Mouse (Mus musculus) spleen, postnatal 10 days (tissue): ENCODE measurements at regions not wholly inside any gene's neighbourhood (a gene's known extent, or its start where the extent isn't known, plus 50 kb on each side); places are given as distances from the start of the nearest gene placed in this dataset.
A peak's percentile ranks its signal among the peaks of the same experiment; 100 is the strongest.
"Not testable (repeated sequence)": the region's sequence is repeated elsewhere in the genome, so short reads cannot be mapped to it uniquely, and the experiment has no call there.

Source experiments
- DNase-seq, 2 experiments: peaks; one replicate each; pipeline ENCODE4 v3.0.0; 2021 to 2022; ENCODE audit warnings: low spot score in 2 of 2

GRCm38 (mm10) chr4:10315144-10315543 lies 559.2 kb upstream of the 2610301B20Rik start:
- no peak for DNase-seq

- no peak for DNase-seq
Measured at GRCm38 (mm10) chr4:10315875-10316274, 558.4 kb upstream of the 2610301B20Rik start.

GRCm38 (mm10) chr4:10344147-10344546 lies 530.2 kb upstream of the 2610301B20Rik start:
- DNase-seq, result no peak

- no peak for DNase-seq
Measured at GRCm38 (mm10) chr4:10351876-10352627, 522.2 kb upstream of the 2610301B20Rik start.

GRCm38 (mm10) chr4:10357572-10357971 lies 516.7 kb upstream of the 2610301B20Rik start:
- DNase-seq, result no peak

- no peak for DNase-seq
Measured at GRCm38 (mm10) chr4:10389790-10390189, 484.5 kb upstream of the 2610301B20Rik start.

GRCm38 (mm10) chr4:10397249-10397648 lies 477.0 kb upstream of the 2610301B20Rik start:
- no peak for DNase-seq

GRCm38 (mm10) chr4:10398075-10398474 lies 476.2 kb upstream of the 2610301B20Rik start:
- DNase-seq, result no peak

GRCm38 (mm10) chr4:10399649-10400048 lies 474.6 kb upstream of the 2610301B20Rik start:
- DNase-seq, result no peak

- no peak for DNase-seq
Measured at GRCm38 (mm10) chr4:10402928-10403327, 471.4 kb upstream of the 2610301B20Rik start.

- no peak for DNase-seq
Measured at GRCm38 (mm10) chr4:10404438-10404837, 469.9 kb upstream of the 2610301B20Rik start.

- no peak for DNase-seq
Measured at GRCm38 (mm10) chr4:10405102-10405501, 469.2 kb upstream of the 2610301B20Rik start.

GRCm38 (mm10) chr4:10414274-10414673 lies 460.0 kb upstream of the 2610301B20Rik start:
- no peak for DNase-seq

- no peak for DNase-seq
Measured at GRCm38 (mm10) chr4:10421354-10421753, 452.9 kb upstream of the 2610301B20Rik start.

- DNase-seq, result no peak
Measured at GRCm38 (mm10) chr4:10434438-10434837, 439.9 kb upstream of the 2610301B20Rik start.

- DNase-seq, result not testable (repeated sequence)
Measured at GRCm38 (mm10) chr4:10439921-10440320, 434.4 kb upstream of the 2610301B20Rik start.

- no peak for DNase-seq
Measured at GRCm38 (mm10) chr4:10459603-10460002, 414.7 kb upstream of the 2610301B20Rik start.

- no peak for DNase-seq
Measured at GRCm38 (mm10) chr4:10480936-10481335, 393.4 kb upstream of the 2610301B20Rik start.

GRCm38 (mm10) chr4:10508163-10508821 lies 366.0 kb upstream of the 2610301B20Rik start:
- DNase-seq, result peak in 1 of 2 experiments; percentile 19

GRCm38 (mm10) chr4:10510013-10510412 lies 364.3 kb upstream of the 2610301B20Rik start:
- DNase-seq, result no peak

GRCm38 (mm10) chr4:10550711-10551305 lies 323.5 kb upstream of the 2610301B20Rik start:
- no peak for DNase-seq

- no peak for DNase-seq
Measured at GRCm38 (mm10) chr4:10553724-10554123, 320.6 kb upstream of the 2610301B20Rik start.

GRCm38 (mm10) chr4:10560078-10560477 lies 314.2 kb upstream of the 2610301B20Rik start:
- DNase-seq, result no peak
